Mouse (Mus musculus): ENCODE data around the gene Lemd2.

DNA sequence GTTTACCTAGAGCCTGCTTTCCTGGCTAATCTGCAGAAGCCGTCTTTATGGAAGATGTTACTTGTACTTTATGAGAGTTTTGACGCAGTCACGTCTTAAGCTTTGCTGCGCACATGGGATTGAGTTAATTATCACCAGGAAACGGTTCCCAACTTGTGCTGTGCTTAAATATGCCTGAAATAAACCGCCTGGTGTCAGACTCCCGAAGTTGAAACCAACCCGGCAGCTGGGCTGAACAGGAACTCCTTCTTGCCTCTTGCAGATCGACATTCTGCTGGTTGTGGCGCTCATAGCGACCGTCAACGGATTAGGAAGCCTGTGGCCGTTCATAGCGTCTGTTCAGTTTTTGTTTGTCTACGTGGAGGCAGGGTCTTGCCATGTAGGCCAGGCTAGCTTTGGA is 17.3 kb upstream of the Lemd2 start:
- TF ChIP-seq CTCF (IDR thresholded peaks at IDR 0.05; ENCODE audit: low read depth) = no peak
- TF ChIP-seq EP300 (IDR thresholded peaks at IDR 0.05; ENCODE audit: low read depth) = no peak
